Mouse (Mus musculus) forebrain, embryonic 14.5 days (tissue): ENCODE data around the gene Abhd5. TPM values are rescaled to one million over a fixed set of nuclear protein-coding genes. Genes with fewer than 3 reads are reported as not detected.

Source experiments
- ATAC-seq: fragments of 200-750 bp; cut with Nextera tagmentation; 2 replicates; pipeline ENCODE4 v1.8.0; 2017; ENCODE audit warnings: mild to moderate bottlenecking, moderate library complexity
- DNase-seq: peaks from one replicate; pipeline ENCODE4 v3.0.0-alpha.2; 2015; ENCODE audit warnings: low spot score
- H3K27ac ChIP-seq: fragments of 300-500 bp; sonication (generic); 2 replicates; pipeline ENCODE4 v1.5.1; 2014; ENCODE audit warnings: low read depth, mild to moderate bottlenecking, control low read depth, low read length, moderate library complexity
- H3K27me3 ChIP-seq: fragments of 300-500 bp; sonication (generic); replicated peaks from 2 replicates; pipeline ENCODE4 v1.6.1; 2014; ENCODE audit warnings: low read length, control low read depth, mixed read lengths; ENCODE audit not compliant: control insufficient read depth, insufficient read depth
- H3K36me3 ChIP-seq: fragments of 300-500 bp; sonication (generic); 2 replicates; pipeline ENCODE4 v1.6.1; 2014; ENCODE audit warnings: low read length, control low read depth; ENCODE audit not compliant: control insufficient read depth, insufficient read depth
- H3K4me1 ChIP-seq: fragments of 300-500 bp; sonication (generic); 2 replicates; pipeline ENCODE4 v1.6.1; 2014; ENCODE audit warnings: antibody characterized with exemption, low read length, control low read depth; ENCODE audit not compliant: control insufficient read depth, insufficient read depth
- H3K4me2 ChIP-seq: fragments of 300-500 bp; sonication (generic); 2 replicates; pipeline ENCODE4 v1.6.1; 2014; ENCODE audit warnings: mild to moderate bottlenecking, control low read depth, low read length
- H3K4me3 ChIP-seq: fragments of 300-500 bp; sonication (generic); 2 replicates; pipeline ENCODE4 v1.5.1; 2014; ENCODE audit warnings: low read depth, low read length, control low read depth
- H3K9ac ChIP-seq: fragments of 300-500 bp; sonication (generic); 2 replicates; pipeline ENCODE4 v1.6.1; 2014; ENCODE audit warnings: mild to moderate bottlenecking, low read length, control low read depth, moderate library complexity
- H3K9me3 ChIP-seq: fragments of 300-500 bp; sonication (generic); replicated peaks from 2 replicates; pipeline ENCODE4 v1.6.1; 2016; ENCODE audit warnings: low read length, control low read depth, mixed read lengths; ENCODE audit not compliant: control insufficient read depth
- WGBS: fragments of 180-500 bp; shearing (Covaris S2); extraction: QIAGEN DNeasy Blood & Tissue Kit; methylation state at CpG from one replicate; pipeline ENCODE4 v1.1.7; 2014; 5-methylcytosine and 5-hydroxymethylcytosine counted together
- polyA plus RNA-seq: library from polyadenylated mRNA; unstranded; fragments of >200 nt; fragmentation: Nextera tagmentation; extraction: Ambion mirVana; gene quantifications from 2 replicates; pipeline ENCODE4 v1.2.1, GENCODE M21; 2014

The Abhd5 gene
- polyA plus RNA-seq, 1 experiment from 2014 or later: 26.9 TPM

GRCm38 (mm10) chr9:122415056-122415775, 63.8 kb downstream of the Abhd5 start:
- Histone ChIP-seq H3K9me3 (no peaks in the 10 kb centered on the region), H3K36me3 (no peaks in the 10 kb centered on the region), H3K27ac (no peak overlapping the region), H3K27me3 (peaks cover 4% of the 10 kb centered on the region; the same call in 1 of the 2 replicates), H3K4me3 (no peak overlapping the region), H3K9ac (no peak overlapping the region), H3K4me2 (no peak overlapping the region), H3K4me1 (no peaks in the 10 kb centered on the region)
- WGBS: 71% methylated on average over 8 of the region's 8 CpGs
- DNase-seq (peak; percentile 57), ATAC-seq (peak; percentile 40; the same call in 1 of the 2 replicates)

- Histone ChIP-seq H3K4me1 (no peaks in the 10 kb centered on the region), H3K27ac (no peak overlapping the region), H3K9ac (no peak overlapping the region), H3K27me3 (peaks cover 6% of the 10 kb centered on the region; the same call in 1 of the 2 replicates), H3K36me3 (no peaks in the 10 kb centered on the region), H3K4me2 (no peak overlapping the region), H3K4me3 (no peak overlapping the region), H3K9me3 (no peaks in the 10 kb centered on the region)
- ATAC-seq (peak; percentile 76), DNase-seq (peak; percentile 76)
- 7% methylated on average over 2 of the region's 2 CpGs for WGBS
Observed at GRCm38 (mm10) chr9:122416617-122417016, 65.2 kb downstream of the Abhd5 start.

- Histone ChIP-seq H3K27ac (no peak overlapping the region), H3K9ac (no peak overlapping the region), H3K4me1 (no peaks in the 10 kb centered on the region), H3K4me2 (no peak overlapping the region), H3K4me3 (no peak overlapping the region), H3K27me3 (peaks cover 6% of the 10 kb centered on the region; the same call in 1 of the 2 replicates), H3K9me3 (no peaks in the 10 kb centered on the region), H3K36me3 (no peaks in the 10 kb centered on the region)
- DNase-seq (no peak), ATAC-seq (no peak)
- WGBS: 74% methylated on average over 5 of the region's 5 CpGs
Observed at GRCm38 (mm10) chr9:122420195-122420756, 68.9 kb downstream of the Abhd5 start.

GRCm38 (mm10) chr9:122420772-122421764, 69.7 kb downstream of the Abhd5 start:
- peaks cover 6% of the 10 kb centered on the region; the same call in 1 of the 2 replicates for H3K27me3 ChIP-seq
- no peaks in the 10 kb centered on the region for H3K36me3 ChIP-seq
- ATAC-seq (peak; percentile 70), DNase-seq (peak; percentile 84)
- no peaks in the 10 kb centered on the region for H3K9me3 ChIP-seq
- no peak overlapping the region for H3K9ac ChIP-seq
- 23% methylated on average over 13 of the region's 13 CpGs for WGBS
- H3K4me2 ChIP-seq: no peak overlapping the region
- no peak overlapping the region for H3K4me3 ChIP-seq
- no peak overlapping the region for H3K27ac ChIP-seq
- H3K4me1 ChIP-seq: no peaks in the 10 kb centered on the region

- DNase-seq (no peak), ATAC-seq (no peak)
- H3K9ac ChIP-seq: no peak overlapping the region
- H3K4me2 ChIP-seq: no peak overlapping the region
- no peaks in the 10 kb centered on the region for H3K36me3 ChIP-seq
- no peak overlapping the region for H3K4me3 ChIP-seq
- 89% methylated on average over 8 of the region's 8 CpGs for whole genome bisulfite sequencing
- no peaks in the 10 kb centered on the region for H3K4me1 ChIP-seq
- no peak overlapping the region for H3K27ac ChIP-seq
- peaks cover 6% of the 10 kb centered on the region; the same call in 1 of the 2 replicates for H3K27me3 ChIP-seq
- H3K9me3 ChIP-seq: no peaks in the 10 kb centered on the region
Observed at GRCm38 (mm10) chr9:122421911-122422310, 70.5 kb downstream of the Abhd5 start.

- Histone ChIP-seq H3K27ac (no peak overlapping the region), H3K9me3 (no peaks in the 10 kb centered on the region), H3K4me1 (no peaks in the 10 kb centered on the region), H3K4me3 (no peak overlapping the region), H3K27me3 (peaks cover 4% of the 10 kb centered on the region; the same call in 1 of the 2 replicates), H3K36me3 (no peaks in the 10 kb centered on the region), H3K4me2 (no peak overlapping the region), H3K9ac (no peak overlapping the region)
- DNase-seq (no peak), ATAC-seq (no peak)
- 88% methylated on average over 14 of the region's 14 CpGs for WGBS
Observed at GRCm38 (mm10) chr9:122422706-122423105, 71.3 kb downstream of the Abhd5 start.

GRCm38 (mm10) chr9:122423146-122423545, 71.7 kb downstream of the Abhd5 start:
- DNase-seq (no peak), ATAC-seq (no peak)
- WGBS: 69% methylated on average over 6 of the region's 6 CpGs
- Histone ChIP-seq H3K36me3 (no peaks in the 10 kb centered on the region), H3K4me1 (no peaks in the 10 kb centered on the region), H3K4me3 (no peak overlapping the region), H3K4me2 (no peak overlapping the region), H3K9ac (no peak overlapping the region), H3K9me3 (no peaks in the 10 kb centered on the region), H3K27ac (no peak overlapping the region), H3K27me3 (0 out of 2 replicates have a peak, but pooled peaks cover 2% of the 10 kb centered on the region)

GRCm38 (mm10) chr9:122424941-122425608, 73.7 kb downstream of the Abhd5 start:
- 45% methylated on average over 14 of the region's 14 CpGs for WGBS
- Histone ChIP-seq H3K4me3 (no peak overlapping the region), H3K9ac (no peak overlapping the region), H3K4me2 (no peak overlapping the region), H3K36me3 (no peaks in the 10 kb centered on the region), H3K27me3 (0 out of 2 replicates have a peak, but pooled peaks cover 2% of the 10 kb centered on the region), H3K27ac (no peak overlapping the region), H3K9me3 (no peaks in the 10 kb centered on the region), H3K4me1 (no peaks in the 10 kb centered on the region)
- ATAC-seq (no peak), DNase-seq (no peak)
